Mouse (Mus musculus): ENCODE results near the gene Ptpn4.

Ptpn4 gene

DNA sequence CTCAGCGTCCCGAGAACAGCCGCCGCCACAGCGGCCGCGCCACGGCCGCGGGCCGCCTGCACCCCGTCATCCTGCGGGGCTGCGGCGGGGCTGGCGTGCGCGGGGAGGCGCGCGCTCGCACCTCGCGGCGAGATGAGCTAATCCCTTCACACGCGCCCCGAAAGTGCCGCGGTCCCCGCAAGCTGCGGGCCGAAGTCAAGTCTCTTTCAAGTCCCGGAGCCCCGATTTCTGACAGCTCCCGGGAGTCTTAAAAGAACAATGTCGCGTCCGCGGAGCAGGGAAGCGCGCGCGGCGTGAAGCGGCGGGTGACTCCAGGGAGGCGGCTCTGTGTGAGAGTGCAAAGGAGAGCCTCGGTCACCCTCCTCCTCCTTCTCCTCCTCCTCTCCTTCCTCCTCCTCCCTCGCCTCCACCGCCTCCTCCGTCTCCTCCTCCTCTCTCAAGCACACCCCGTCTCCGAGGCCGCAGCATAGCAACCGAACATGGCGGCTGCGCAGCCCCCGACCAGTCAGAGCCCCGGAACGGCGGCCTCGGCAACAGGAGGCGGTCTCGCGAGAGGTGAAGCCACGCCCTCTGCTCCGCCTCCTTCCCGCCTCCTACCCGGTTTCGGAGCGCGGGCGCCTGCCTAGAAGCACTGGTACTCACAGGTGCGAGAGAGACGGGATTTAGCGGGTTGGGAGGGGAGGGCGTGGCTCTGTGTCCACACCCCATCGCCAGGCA is at the start of gene Ptpn4:
Gene Ptpn4 (minus strand): TSS at position 579 of the 717 bp plus-strand sequence.
- in situ Hi-C loops (cut with MseI, MboI) = no loop called here

DNA sequence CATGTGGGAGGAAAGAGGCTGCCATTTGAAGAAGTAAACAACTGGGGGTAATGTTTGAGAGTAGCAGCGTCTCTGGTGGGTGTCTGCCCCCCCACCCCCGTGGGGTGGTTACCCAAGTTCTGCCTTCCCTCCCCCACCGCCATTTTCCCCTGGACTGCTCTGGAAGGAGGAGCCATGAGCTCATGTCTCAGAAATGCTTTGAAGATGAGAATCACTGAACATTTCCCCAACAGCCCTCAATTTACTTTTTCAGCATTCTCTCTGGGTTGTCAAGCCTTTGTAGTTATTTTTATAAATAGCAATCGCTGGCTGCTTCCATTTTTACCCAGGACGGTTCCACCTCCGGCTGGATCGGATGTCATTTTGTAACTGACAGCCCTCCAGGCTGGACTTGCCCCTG is 48.9 kb upstream of the Ptpn4 start:
- in situ Hi-C loops (cut with MseI, MboI) = no loop called here

DNA sequence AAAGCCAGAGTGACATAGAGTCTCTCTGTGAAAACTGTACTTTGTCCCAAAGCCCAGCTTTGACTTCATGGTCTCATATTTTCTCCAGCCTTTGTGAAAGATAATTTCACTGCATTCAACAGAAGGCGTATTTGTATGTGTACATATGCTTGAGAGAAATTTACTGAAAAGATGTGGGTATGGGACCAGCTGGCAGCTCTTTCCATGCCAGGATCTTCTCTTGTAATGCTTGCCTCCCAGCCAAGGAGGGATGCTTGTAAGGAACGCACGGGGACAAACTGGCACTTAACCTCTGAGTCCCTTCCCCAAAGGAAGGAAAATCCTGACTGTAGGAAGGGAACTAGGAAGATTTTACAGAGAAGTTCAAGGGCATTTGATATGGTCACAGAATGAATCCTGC is 46.9 kb upstream of the Ptpn4 start:
- in situ Hi-C loops (cut with MseI, MboI) = no loop called here

DNA sequence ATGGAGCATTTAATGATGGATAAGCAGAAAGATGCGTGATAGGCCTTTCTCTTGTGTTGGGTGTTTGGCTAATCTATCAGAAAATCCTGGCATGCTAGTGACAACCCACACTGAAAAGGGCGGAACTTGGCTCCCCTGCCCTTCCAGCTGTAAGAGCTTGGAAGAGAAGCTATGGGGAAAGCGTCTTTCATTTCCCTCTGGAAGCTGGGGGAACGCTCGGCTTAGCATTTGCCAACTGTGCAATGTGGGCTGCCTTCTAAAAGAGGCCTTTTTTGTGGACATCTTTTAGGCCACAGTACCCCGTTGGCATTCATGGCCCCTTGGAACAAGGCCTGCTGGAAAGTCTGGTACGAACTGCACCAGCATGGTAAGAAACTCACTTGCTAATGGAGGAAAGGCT is 41.5 kb upstream of the Ptpn4 start:
- in situ Hi-C loops (cut with MseI, MboI) = no loop called here

DNA sequence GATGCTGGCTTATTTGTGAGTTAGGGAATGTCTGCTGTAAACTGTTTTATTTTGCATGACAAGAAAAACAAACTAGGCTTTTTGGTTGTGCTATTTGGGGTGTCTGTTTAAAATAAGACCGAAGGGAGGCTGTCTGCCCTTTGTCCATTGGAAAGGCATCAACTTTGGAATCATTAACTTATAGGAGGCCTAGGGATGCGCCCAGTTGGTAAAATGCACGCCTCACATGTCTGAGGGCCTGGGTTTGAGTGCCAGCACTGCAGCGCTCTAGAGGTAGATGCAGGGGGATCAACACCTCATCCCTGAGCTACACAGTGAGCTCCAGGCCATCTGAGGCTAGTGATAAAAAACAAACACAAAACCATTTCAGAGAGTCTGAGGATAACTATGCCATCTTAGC is 40.1 kb upstream of the Ptpn4 start:
- in situ Hi-C loops (cut with MseI, MboI) = no loop called here

DNA sequence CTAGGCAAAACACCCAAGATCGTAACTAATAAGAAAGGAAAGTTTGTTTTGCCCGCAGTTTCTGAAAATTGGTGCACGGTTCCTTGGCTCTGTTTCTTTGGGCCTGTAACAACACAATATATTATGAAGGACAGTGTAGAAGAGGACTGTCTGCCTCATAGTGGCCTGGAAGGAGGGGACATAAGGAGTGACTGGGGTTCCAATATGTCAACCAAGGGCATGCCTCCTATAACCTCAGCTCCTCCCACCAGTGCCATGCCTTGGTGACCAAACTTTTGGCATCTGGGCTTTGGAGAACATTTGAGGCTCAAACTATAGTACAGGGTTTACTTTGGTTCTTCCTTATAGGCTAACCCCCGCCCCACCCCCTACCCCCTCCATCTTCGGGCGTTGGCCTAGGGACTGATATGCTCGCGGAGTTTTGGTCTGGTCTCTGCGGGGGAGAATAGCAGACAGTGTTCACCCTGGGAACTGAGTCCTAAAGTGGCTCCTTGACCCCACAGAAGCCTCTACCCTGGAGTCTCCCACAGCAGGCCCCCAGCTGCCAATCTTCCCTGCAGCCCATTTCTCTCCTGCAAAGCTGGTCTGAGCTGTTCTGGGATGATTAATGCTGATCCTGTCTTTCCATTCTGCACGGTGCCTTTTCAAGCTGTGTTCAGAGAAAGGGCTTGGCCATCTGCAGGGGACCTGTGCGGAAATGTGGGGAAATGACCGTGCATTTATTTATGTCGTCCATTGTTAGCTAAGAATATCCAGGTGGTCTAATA is 31.2 kb upstream of the Ptpn4 start:
- in situ Hi-C loops (cut with MseI, MboI) = no loop called here

DNA sequence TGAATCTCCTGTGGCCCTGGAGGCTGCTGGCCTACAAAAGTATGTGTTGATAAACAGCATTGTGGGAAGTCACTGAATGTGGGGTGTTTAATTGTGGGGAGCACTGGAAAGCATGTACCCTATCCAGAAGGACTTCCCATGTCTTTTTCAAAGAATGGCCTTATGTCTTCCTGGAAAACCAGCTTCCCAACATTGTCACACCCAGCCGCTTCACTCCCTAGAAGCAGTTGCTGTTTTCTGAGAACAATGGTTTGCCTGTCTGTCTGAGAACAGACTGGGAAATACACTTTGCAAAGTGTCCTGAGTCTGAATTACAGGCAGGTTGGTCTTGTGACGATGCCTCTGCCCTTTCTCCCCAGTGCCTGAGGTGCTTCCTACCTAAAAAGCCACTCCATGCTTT is 29.9 kb upstream of the Ptpn4 start:
- in situ Hi-C loops (cut with MseI, MboI) = no loop called here

DNA sequence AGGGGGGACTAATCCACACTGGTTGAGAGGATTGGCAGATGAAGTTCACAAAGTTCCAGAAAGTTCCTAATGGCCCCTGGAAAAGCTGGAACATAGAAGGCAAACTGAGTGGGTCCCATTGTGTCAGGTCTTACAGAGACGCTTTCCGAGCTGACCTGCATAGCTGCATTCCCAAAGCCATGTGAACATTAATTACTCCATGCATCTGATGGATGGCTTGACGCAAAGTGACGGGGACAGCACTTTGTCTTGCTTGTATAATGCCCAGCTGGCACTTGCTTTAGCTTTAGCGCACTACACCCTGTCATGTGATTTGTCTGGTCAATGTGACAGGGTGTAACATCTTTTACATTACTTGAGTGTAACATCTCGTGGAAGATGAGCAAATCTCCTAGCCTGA is 27.9 kb upstream of the Ptpn4 start:
- in situ Hi-C loops (cut with MseI, MboI) = no loop called here

DNA sequence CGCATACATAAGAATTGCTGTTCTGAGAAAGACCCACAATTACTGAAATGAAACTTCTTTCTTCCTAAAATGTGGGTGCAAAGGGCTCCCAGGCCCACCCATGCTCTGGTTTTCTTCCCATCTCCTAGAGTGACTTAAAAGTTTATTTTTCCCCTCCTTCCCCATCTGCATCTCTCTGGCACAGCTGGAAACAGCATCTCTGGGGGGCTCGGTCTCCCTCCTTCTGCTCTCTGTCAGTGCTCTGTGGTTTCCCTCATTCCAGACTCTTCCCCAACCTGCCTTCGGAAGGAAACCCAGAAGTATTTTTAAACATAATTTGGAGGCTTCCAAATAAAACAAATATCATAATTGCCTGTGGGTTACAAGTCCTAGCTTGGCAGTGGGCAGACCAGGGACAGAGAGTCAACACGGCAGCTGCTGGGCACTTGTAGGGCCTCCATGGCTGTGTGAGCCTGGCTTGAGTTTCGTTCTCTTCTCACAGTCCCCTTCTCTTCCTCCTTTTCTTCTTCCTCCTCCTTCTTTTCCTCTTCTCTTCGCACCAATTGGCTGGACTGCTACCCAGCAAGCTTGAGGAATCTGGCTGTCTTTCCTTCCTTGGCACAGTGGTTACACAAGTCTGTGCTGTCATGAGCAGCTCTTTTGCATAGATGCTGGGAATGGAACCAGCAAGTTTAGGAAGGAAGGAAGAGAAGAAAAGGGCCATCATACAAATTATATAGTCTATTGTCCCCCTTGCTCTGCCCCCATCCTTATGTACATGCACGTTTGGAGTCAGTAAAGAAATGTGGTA is 26.3 kb upstream of the Ptpn4 start:
- in situ Hi-C loops (cut with MseI, MboI) = no loop called here

DNA sequence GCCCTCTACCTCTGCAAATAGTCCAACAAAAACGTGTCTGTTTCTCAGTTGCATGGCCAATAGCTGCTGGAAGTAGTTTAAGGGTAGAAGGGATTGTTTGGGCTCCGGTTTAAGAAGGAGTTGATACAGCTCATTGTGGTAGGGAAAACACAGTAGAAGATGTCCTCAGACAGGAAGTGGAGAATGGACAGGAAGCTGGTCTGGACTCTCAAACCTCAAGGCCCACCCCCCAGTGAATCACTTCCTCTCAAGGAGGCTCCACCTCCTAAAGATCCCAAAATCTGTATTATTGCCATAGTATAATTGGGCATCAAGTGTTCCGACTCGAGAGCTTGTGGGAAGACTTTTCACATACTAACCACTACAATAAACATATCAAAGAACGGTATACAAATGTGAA is 22.2 kb upstream of the Ptpn4 start:
- in situ Hi-C loops (cut with MseI, MboI) = no loop called here

DNA sequence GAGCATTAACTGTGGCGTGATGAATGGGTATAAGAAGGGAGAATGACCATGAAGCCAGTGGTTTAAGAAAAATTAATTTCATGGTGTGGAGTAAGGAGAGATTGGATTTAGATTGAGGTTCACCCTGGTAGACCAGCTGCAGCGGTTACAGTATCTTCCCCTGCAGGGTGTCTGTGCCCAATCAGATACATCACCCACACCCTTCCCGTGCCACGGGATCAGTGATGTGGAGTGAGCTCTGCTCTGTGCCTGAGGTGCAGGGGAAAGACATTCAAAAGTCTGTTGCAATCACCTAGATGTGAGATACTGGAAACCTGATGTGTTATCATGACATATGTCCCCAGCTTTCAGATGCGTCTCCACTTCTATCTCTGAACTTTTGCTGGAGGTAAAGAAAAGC is 15.6 kb upstream of the Ptpn4 start:
- in situ Hi-C loops (cut with MseI, MboI) = no loop called here

DNA sequence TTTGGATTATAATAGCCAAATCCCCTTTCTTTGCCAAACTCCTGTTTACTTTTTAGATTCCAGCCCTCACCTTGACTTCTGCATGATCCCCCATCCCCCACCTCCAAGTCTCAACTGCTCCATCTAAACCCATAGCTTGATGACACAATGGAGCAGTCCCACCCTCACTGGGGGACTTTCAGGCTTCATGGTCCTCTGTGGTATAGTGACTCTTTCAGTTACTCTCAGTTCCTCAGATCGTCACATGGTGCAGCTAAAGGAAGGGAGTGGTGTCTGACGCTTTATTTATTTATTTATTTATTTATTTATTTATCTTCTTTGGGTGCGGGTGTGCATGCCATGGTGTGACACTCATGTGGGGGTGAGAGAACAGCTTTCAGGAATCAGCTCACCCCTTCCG is 14.9 kb upstream of the Ptpn4 start:
- in situ Hi-C loops (cut with MseI, MboI) = no loop called here

DNA sequence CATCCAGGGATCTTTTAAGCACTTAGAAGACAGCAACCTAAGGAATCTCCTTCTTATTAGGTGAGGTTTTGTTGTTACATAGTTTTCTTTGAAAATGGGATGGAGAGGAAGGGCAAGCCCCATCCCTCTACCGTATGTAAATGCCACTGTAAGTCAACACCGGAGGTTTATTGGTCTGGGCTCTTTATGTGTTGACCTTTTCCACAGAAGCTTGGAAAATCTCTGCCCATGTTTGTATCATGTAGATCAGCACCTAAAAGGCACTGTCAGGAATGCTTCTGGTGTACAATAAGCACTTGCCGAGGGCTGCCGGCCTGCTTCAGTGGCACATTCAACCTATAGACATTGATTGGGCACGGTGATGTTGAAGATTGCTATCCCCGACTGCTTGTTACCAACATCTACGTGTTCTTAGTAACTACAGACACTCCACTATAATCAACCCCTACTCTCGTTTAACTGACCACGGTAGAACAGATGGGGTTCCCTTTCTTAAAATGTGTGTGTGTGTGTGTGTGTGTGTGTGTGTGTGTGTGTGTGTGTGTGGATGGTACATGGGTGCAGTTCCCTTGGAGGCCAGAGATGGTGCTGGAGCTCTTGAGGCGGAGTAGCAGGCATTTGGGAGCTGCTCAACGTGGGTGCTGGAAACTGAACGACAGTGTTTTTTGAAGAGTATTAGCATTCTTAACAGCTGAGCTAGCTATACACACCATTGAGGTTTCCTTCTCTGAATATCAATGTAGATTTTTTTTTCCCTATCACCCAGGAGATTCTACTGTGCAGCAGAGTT is 11.9 kb upstream of the Ptpn4 start:
- in situ Hi-C loops (cut with MseI, MboI) = no loop called here

DNA sequence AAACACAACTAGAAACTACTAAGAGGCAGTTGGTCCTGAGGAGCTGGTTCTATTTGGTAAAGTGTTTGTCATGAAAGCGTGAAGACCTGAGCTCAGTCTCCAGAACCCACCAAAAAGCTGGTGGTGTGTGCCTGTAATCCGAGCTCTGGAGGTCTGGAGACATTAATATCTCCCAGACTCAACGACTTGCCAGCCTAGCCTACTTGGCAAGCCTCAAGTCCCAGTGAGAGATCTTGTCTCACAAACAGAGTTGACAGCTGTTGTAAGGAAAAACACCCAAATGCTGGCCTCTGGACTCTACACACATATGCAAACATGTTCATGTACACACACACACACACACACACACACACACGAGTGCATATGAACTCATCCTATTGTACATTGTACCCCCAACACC is 7.9 kb upstream of the Ptpn4 start:
- in situ Hi-C loops (cut with MseI, MboI) = no loop called here

DNA sequence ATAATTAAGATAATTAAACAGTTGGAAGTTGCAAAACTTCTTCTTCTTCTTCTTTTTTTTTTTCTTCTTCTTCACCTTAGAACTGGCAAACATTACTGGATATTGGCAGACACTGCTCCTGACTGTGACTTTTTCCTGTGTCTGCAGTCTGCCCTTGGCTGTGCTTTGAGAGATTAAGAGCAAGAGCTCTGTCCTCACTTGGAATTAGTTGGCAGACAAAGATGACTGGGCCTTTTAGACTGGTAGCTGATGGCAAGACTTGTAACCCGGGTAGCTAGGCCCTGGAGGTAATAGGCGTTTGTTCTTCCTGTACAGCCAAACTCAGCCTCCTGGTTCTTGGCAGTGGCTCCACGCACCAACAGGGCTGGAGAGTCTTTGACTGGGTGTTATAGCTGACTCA is 5.7 kb upstream of the Ptpn4 start:
- in situ Hi-C loops (cut with MseI, MboI) = no loop called here

DNA sequence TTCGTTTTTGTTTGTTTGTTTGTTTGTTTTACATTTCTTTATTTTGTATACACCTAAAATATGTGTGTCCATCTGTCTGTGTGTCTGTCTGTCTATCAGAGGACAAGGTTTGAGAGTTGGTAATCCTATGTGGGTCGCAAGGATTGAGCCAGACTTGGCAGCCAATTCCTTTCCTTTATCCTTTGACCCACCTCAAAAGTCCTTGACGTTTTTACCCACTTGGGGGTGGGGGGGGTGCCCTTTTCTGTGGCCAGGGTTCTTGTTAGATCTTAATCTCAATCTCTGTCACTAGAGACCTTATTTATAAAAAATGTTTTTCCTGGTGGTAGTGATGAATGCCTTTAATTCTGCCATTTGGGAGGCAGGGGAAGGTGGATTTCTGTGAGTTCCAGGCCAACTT is 828 bp upstream of the Ptpn4 start:
- in situ Hi-C loops (cut with MseI, MboI) = no loop called here

DNA sequence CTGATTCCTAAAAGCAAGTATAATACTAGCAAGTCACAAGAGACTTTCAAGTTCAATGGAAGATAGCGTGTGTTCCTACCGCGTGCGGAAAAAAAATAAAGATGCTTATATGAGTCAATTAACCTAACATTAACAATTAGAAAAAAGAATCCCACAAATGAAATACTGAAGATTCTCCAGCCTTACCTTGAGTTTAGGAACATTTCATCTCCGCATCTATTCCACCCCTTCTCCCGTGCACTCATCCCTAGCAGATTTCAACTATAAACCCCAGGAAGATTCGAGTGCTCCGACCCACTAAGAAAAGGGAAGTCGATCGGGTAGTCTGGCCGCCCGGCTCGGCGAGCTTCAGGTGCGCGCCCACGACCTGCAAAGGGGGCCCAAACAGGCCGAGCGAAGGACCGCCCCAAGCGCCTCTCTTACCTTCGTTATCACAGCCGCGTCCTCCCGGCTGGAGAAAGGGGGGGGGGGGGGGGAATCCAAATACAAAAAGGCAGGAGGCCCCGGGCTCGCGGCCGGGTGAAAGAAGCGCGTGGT is 866 bp downstream of the Ptpn4 start:
- in situ Hi-C loops (cut with MseI, MboI) = no loop called here

DNA sequence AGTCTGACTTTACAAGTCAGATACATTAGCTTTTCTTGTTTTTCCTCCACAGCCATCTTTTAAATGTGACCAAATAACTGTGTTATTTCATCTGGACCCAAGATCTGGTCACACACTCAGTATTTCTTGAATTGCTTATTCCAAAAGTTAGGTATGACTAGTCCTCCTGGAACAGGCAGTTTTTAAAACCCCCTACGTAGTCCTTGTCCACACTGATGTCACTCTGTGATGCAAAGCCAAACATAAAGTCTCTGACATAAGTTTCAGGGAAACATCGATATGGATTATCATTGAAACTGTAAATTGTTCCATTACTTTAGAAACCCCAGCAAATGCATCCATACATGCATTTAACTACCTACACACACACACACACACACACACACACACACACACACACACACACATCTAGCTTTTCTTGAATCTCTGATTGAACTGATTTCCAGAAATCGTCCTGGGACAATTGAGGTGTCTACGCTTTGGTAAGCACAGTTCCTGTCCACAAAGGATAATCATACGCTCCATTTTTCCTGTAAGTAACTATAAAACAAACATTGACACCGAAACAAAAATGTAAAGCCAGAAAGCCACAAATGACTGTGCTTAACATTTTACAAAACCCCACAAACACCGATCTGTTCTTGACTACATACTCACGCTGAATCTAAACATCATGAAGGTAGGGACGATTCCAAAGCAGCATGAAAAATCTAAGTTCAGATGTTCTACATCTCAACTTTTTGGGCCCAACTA is 1.5 kb downstream of the Ptpn4 start:
- in situ Hi-C loops (cut with MseI, MboI) = no loop called here

DNA sequence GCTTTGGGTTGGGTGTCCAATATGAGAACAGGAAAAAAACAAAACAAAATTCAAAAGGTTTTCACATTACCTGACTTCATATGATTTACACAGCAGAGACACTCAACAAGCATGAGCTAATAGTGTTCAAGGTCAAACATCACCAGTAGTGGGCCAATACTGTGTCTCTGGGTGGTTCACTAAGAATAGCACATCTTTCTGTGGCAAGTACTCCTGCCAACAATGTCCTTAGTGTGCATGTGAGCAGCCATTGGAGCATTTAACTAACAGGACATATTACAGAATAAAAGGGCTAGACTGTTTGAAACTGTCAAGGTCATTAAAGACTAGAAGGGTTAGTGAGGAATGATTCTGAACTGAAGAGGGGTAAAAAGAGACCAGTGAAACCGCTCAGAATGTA is 9.3 kb downstream of the Ptpn4 start:
- in situ Hi-C loops (cut with MseI, MboI) = no loop called here

DNA sequence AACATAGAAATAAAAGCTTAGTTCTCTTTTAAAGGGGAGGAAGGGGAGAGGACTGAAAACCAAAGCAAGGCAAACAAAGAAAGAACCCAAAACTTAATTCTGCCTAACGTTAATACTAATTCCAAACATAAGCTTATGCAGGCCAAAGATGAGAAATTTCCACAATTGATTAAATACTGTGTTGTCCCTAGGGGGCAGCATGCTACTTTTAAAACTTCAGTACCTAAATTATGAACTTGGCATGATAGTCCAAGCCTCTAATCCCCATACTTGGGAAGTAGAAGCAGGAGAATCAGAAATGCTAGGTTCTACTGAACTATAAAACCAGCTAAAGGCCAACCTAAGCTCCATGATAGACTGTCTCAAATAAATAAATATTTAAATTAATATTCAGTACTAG is 18.7 kb downstream of the Ptpn4 start:
- in situ Hi-C loops (cut with MseI, MboI) = no loop called here

DNA sequence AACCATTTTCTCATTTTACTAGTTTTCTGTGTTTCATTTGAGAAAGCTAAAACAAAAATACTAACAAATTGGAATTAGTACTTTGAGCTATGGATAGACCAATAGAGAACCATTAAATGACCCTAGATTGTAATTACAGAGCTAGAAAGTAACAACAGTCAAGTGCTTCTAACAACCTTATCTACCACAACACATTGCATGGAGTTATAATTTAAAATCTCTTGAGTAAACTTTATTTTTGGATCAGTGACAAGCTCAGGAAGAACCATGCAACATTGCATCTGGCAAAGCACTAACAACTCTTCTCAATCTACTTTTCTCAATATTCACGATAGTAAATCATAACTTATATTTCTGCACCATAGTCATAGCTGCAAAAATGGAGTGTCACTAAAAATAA is 29.7 kb downstream of the Ptpn4 start:
- in situ Hi-C loops (cut with MseI, MboI) = no loop called here
